Mouse (Mus musculus) kidney, adult 11 months (tissue): Measurements from ENCODE around the gene Zbtb39.

Experiments used
- DNase-seq: peaks from one replicate; pipeline ENCODE4 v3.0.0; 2022

Zbtb39 gene

GRCm38 (mm10) chr10:127739083-127739660 lies at the start of gene Zbtb39:
Zbtb39 (plus strand) TSS chr10:127739538.
- peak; percentile 71 for DNase-seq

GRCm38 (mm10) chr10:127691053-127691452 lies 48.3 kb upstream of the Zbtb39 start:
- no peak for DNase-seq

DNA sequence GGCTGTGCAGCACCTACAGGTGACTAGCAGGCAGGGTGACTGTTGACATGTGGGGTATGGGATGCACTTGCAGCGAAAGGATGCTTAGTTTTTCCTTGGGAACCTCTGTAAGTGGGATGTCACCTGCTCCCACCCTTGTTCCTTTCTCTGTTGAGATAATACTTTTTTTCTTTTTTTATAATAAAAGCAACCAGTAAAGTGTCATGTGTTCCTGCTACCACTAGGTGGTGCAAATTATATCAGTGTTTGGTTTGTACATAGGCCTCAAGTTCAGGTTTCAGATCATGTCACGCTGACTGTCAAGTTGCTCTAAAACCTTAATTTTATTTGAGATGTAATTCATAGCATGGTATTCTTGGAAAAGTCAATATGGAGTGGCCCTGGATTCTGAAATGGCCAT lies 44.7 kb upstream of the Zbtb39 start:
- DNase-seq: no peak

DNA sequence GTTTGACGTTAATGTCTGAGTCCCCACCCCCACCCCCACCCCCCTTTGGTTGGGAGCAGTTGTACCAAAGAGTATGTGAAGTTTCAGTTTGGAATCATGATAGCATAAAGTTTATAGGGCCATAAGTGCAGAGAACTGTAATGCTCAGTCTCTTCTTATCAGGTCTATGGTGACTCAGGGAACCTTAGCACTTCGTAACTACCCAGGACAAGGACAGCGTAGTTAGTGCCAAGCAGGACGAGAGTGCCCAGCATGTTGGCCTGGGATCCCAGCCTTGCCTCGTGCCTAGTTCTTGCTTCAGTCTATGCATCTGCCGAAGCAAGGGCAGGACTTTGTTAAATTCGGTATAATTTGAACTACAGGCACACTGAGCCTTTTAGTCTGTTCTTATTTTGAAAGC lies 43.6 kb upstream of the Zbtb39 start:
- DNase-seq: no peak

DNA sequence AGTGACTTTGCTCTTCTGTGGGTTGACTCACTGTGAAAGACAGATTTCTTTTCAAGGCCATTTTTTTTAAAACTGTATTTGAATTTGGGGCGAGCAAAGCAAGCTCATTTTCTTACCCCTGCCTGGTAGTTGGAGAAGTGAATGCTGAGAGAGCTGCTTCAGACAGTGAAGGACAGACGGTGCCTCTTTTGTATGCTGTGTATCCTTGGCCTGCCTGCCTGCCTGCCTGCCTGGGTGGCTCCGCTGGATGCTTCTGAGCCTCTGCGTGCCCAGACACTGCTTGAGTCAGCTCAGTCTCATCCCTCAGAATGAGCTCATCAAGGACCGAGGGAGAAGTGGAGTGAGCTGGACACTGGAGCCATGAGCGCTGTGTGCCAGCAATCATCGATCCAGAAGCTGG lies 40.4 kb upstream of the Zbtb39 start:
- no peak for DNase-seq

GRCm38 (mm10) chr10:127703299-127703698 lies 36.0 kb upstream of the Zbtb39 start:
- DNase-seq: no peak

DNA sequence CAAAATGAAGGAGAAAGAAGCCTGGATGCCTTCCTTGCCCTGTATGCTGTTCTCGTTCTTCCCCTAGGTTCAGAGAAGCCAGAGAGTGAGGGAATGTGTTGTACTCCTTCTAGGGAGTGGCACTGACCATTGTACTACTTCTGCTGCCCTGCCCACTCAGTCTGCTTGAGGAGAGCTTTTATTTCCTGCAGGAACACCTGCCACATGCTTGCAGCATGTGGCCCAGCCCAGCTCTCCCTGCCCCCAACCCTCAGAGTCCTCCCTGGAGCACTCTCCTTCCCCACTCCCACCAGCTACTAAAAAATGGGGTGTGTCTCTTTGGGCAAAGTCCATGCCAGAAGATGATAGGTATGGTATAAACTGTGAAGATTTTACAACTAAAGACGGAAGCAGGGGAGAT lies 35.0 kb upstream of the Zbtb39 start:
- DNase-seq: no peak

DNA sequence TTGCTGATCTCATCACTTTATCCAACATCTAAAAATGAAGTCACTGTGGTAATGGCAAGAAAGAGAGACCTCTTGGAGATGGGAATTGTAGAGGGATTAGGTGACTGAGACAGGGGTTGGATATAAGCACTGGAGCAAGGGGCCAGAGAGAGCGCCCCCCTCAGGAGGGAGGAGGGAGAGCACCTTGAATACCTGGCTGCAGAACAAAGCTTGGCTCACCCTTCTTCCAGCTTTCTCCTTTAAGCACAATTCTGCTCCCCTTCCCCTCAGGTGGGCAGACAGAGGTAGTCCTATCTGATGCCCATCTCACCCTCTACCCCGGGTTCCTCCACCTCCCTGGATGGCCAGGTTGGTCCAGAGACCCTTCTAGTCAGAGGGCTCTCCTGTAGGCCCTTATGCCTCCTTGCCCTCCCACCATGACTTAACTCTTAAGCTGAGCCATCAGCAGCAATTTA lies 34.5 kb upstream of the Zbtb39 start, which contains the start of gene Myo1a:
Myo1a (plus strand) TSS at position 405 of the 455 bp plus-strand sequence.
- DNase-seq: no peak

- DNase-seq: no peak
Observed at GRCm38 (mm10) chr10:127705783-127706182, 33.6 kb upstream of the Zbtb39 start.

- peak; percentile 18 for DNase-seq
Observed at GRCm38 (mm10) chr10:127707721-127708120, 31.6 kb upstream of the Zbtb39 start.

- DNase-seq: no peak
Observed at GRCm38 (mm10) chr10:127708850-127709370, 30.4 kb upstream of the Zbtb39 start.

- DNase-seq: no peak
Observed at GRCm38 (mm10) chr10:127710331-127710730, 29.0 kb upstream of the Zbtb39 start.

DNA sequence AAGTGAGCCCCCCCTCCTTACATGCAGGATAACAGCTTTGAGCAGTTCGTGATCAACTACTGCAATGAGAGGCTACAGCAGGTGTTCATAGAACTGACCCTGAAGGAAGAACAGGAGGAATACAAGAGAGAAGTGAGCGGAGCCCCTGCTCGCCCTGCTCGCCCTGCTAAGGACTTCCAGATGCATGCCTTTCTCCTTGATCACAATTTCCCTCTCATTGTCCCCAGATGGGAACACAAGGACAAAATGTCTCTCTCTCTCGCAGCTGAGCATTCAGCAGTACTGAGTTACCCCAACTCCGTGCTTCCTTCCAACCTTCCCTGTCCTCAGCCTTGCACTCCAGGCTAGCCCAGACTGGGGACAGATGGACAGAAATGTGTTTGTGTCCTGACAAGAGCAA lies 26.6 kb upstream of the Zbtb39 start:
- DNase-seq: no peak

DNA sequence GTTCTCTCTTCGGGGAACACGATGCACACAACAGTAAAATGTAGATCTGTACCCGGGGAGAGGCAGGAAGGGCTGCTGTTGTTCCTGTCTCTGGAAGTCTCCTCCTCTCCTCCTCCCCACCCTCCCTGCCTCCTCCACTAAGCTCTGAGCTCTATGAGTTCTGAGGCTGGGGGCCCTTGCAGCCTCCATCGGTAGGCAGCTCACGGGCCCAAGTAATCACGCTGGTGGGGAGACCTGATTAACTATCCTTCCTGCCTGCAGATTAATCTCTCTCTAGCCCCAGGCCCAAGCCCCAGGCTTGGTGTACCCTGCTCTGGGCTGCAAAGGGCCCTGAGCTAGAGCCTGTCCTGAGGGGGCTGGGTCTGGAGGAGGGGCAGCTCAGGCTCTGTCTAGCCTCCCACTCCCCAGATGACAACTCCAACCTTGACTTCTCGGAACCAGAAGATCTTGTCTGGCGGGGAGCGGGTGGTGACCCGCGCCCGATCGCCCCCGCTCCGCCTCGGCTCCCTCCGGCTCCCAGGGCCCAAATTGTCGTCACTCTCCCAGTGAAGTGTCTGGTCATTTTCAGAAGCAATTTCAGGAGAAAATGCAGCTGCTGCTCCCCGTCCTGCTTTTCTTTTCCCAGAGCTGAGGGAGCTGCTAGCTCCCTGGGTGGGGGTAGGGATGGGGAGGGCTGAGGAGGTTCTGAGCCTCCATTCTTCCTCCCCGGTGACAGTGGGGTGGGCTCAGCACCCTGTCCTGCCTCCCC lies 17.5 kb upstream of the Zbtb39 start:
- no peak for DNase-seq

DNA sequence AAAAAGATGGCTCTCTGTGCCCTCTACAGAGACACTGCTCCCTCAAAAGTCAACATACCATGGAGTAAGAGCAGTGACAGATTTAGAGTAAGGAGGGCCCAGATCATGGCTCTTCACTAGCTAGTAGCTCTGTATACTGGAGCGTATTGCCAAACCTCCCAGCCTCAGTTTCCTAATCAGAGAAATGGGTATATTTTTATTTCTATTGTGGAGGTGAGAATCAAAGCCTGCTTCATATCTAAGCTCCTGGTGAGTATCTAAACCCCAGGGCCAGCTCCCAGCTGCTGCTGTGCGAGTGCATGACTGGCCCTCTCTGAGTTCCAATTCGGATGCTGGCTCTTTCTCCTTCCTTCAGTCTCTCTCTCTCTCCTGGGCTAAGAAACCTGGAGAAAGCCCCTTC lies 15.2 kb upstream of the Zbtb39 start, which contains the start of gene Tac2:
Tac2 (plus strand) TSS at position 301 of the 400 bp plus-strand sequence.
- no peak for DNase-seq

DNA sequence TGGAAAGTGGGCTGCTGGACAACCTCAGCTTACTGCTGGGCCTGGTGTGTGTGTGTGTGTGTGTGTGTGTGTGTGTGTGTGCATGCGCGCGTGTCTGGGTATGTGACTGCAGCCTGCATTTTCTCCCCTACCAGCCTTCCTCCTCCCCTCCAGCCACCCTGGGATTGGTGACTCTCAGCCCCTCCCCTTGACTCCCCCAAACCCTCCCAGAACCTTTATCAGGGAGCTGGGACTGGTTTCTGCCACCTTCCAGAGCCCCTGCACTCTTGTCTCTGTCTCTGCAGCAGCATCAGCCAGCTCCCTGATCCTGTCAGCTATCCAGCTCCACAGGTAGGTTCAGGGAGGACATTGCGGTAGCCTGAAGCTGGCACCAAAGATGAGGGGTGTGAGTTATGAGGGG lies 14.2 kb upstream of the Zbtb39 start:
- no peak for DNase-seq

DNA sequence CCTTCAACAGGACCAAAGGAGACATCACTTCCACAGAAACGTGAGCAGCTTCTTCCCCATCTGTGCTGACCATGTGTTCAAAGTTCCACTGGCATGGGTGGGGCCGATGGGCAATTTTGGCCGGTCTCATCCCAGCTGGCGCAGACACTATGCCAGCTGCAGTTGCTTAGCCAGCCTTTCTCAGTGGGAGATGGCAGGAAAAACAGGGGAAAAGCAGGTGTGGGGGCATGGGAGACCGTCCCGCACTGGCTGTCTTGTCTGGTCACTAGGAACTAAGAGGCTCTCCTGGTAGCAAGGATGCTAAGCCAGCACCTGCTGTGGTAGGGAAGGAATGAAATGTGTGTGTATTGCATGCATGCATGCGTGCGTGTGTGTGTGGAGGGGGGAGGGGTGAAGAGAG lies 10.9 kb upstream of the Zbtb39 start:
- DNase-seq: no peak

DNA sequence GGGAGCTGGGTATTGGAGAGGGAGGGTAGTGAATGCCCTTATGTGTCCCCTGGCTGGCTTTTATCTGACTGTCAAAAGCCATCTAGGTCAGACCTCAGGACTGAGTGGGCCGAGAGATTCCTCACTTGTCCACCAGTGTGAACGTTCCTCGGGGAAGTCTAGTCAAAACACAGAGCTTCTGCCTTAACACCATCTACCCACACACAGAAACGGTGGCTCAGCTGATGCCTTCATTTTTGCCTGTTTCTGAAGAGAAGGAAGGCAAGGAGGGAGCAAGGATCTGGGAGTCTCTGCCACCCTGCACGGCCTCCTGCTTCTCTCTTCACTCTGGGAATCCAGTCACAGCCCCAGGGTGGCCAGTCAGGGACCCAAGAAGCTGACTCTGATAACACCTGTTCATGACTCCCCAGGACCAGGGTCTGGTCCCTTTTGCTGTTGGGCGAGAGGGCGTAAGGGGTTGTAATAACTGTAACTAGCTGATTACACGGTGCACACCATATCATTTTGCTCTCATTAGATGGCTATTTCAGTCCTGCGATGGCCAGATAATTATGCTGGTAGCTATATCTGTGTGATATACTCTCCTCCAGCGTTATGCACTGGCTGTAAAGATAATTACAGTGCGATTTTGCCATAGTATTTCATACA lies 8.9 kb upstream of the Zbtb39 start:
- no peak for DNase-seq

GRCm38 (mm10) chr10:127730933-127731310 lies 8.4 kb upstream of the Zbtb39 start:
- DNase-seq: no peak

DNA sequence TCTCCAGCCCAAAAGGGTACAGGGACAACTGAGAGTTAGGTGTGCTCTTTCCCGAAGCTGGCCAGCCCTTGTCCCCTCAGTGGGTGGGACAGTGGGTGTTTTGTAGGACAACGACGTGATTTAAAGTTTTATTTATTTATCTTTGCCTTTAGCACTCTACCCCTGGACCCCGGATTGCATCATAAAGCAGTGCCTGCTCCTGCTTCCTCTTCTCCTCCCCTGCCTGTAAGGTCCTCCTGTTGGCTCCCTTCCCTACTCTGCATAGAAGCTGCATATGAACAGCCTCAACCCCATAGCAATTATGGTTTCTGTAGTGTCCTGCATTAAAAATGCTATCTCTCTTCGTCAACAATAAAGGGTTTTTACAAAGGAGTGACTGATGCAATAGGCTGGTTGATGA lies 7.9 kb upstream of the Zbtb39 start:
- DNase-seq: no peak

GRCm38 (mm10) chr10:127734434-127734833 lies 4.9 kb upstream of the Zbtb39 start:
- DNase-seq: no peak

- no peak for DNase-seq
Observed at GRCm38 (mm10) chr10:127736266-127736665, 3.1 kb upstream of the Zbtb39 start.

GRCm38 (mm10) chr10:127736916-127737315 lies 2.4 kb upstream of the Zbtb39 start:
- DNase-seq: no peak

DNA sequence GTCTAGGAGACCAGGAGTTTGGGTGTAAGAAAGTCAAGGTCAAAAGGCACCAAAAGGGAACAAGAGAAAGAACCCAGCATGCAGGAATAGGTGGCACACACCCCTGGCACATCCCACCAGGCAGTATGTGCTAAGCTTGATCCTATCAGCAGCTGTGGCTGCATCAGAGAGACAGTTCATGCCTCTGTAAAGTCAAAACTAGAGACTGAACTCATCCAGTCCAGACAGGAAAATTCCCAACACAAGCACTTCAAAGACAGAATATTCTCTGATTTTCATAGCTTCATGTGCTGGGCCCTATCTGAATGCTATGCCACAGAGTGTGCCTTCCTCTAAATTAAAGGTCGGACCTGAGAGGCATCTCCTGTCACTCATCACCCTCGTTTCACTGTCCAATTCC lies 1.8 kb upstream of the Zbtb39 start:
- no peak for DNase-seq
